Mouse (Mus musculus): ENCODE measurements around the gene Tll2. TPM values are rescaled to one million over a fixed set of nuclear protein-coding genes. Genes with fewer than 3 reads are reported as not detected.

The Tll2 gene
- polyA plus RNA-seq, 1 experiment = not detected

GRCm38 (mm10) chr19:41165144-41165913, 41.3 kb downstream of the Tll2 start:
- Histone ChIP-seq H3K27ac (ENCODE audit: insufficient read depth, low read length) (no peak overlapping the region), H3K4me1 (ENCODE audit: control insufficient read depth, insufficient read depth, low read length) (no peaks in the 10 kb centered on the region), H3K4me3 (ENCODE audit: insufficient read depth, low read length) (no peak overlapping the region)
- TF ChIP-seq CTCF (IDR thresholded peaks at IDR 0.05; ENCODE audit: borderline replicate concordance, insufficient read depth, low read length) = no peak
- no peak for TF ChIP-seq POLR2A (IDR thresholded peaks at IDR 0.05; ENCODE audit: low read depth, low read length)

DNA sequence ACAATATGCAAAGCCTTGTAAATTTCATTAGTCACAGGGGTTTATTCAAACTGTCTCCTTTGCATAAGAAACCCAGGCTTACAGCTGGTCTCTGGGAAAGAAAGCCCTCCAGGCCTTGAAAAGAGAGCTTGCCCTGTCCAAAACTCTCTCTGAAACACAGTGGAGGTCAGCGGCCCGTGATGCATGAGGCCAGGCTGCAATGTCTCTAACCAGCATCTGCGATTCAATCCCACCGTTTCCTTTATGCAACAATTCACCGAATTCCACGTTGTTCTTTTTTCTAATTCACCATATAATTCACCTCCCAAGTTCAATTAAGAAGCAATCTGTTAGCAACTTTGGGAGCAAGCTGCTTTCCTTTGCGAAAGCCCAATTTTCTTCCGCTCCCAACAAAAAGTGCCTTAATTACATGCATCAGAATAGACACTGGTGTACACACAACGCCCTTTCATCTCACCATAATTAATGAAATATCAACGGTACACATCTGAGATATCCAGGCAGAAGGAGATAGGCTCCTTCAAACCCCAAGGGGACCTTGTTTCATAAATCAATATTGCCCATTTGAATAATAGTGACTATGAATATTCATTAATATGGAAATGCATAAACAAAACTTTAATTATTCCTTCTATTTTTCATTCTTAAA, 42.1 kb downstream of the Tll2 start:
- Histone ChIP-seq H3K4me1 (ENCODE audit: control insufficient read depth, insufficient read depth, low read length) (no peaks in the 10 kb centered on the region), H3K27ac (ENCODE audit: insufficient read depth, low read length) (no peak overlapping the region), H3K4me3 (ENCODE audit: insufficient read depth, low read length) (no peak overlapping the region)
- TF ChIP-seq POLR2A (IDR thresholded peaks at IDR 0.05; ENCODE audit: low read depth, low read length) (no peak), CTCF (IDR thresholded peaks at IDR 0.05; ENCODE audit: borderline replicate concordance, insufficient read depth, low read length) (no peak)

GRCm38 (mm10) chr19:41160388-41160787, 46.2 kb downstream of the Tll2 start:
- TF ChIP-seq CTCF (IDR thresholded peaks at IDR 0.05; ENCODE audit: borderline replicate concordance, insufficient read depth, low read length) = no peak
- no peak overlapping the region for H3K4me3 ChIP-seq (ENCODE audit: insufficient read depth, low read length)
- H3K27ac ChIP-seq (ENCODE audit: insufficient read depth, low read length) = no peak overlapping the region
- H3K4me1 ChIP-seq (ENCODE audit: control insufficient read depth, insufficient read depth, low read length) = no peaks in the 10 kb centered on the region

GRCm38 (mm10) chr19:41154681-41155080, 52.0 kb downstream of the Tll2 start:
- TF ChIP-seq CTCF (IDR thresholded peaks at IDR 0.05; ENCODE audit: borderline replicate concordance, insufficient read depth, low read length) = no peak
- no peak for TF ChIP-seq POLR2A (IDR thresholded peaks at IDR 0.05; ENCODE audit: low read depth, low read length)
- Histone ChIP-seq H3K4me1 (ENCODE audit: control insufficient read depth, insufficient read depth, low read length) (no peaks in the 10 kb centered on the region; the same call in none of the 2 replicates), H3K27ac (ENCODE audit: insufficient read depth, low read length) (no peak overlapping the region), H3K4me3 (ENCODE audit: insufficient read depth, low read length) (no peak overlapping the region)

- TF ChIP-seq POLR2A (IDR thresholded peaks at IDR 0.05; ENCODE audit: low read depth, low read length) = no peak
- TF ChIP-seq CTCF (IDR thresholded peaks at IDR 0.05; ENCODE audit: borderline replicate concordance, insufficient read depth, low read length) = no peak
- H3K27ac ChIP-seq (ENCODE audit: insufficient read depth, low read length) = no peak overlapping the region
- no peak overlapping the region for H3K4me3 ChIP-seq (ENCODE audit: insufficient read depth, low read length)
- no peaks in the 10 kb centered on the region; the same call in none of the 2 replicates for H3K4me1 ChIP-seq (ENCODE audit: control insufficient read depth, insufficient read depth, low read length)
These were observed 54.2 kb downstream of the Tll2 start for GRCm38 (mm10) chr19:41152462-41152861.

DNA sequence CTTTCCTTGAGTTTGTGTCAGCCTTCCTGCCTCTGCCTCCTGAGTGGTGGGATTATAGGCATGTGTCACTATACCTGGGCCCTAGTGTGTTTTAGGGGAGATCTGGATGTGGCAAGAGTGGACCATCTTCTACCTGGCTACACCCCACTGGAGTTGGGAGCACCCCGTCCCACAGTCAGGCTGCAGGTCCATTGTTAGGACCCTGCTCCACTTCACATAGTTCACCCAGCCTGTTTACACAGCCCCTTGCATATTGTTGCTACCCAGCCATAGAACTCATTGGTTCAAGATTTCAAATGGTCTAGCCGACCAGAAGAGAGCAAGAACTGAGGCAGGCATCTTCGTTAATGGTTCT, 54.6 kb downstream of the Tll2 start:
- no peak for TF ChIP-seq POLR2A (IDR thresholded peaks at IDR 0.05; ENCODE audit: low read depth, low read length)
- no peak for TF ChIP-seq CTCF (IDR thresholded peaks at IDR 0.05; ENCODE audit: borderline replicate concordance, insufficient read depth, low read length)
- Histone ChIP-seq H3K4me3 (ENCODE audit: insufficient read depth, low read length) (no peak overlapping the region), H3K4me1 (ENCODE audit: control insufficient read depth, insufficient read depth, low read length) (no peaks in the 10 kb centered on the region; the same call in none of the 2 replicates), H3K27ac (ENCODE audit: insufficient read depth, low read length) (no peak overlapping the region)

- Histone ChIP-seq H3K4me1 (ENCODE audit: control insufficient read depth, insufficient read depth, low read length) (no peaks in the 10 kb centered on the region; the same call in none of the 2 replicates), H3K27ac (ENCODE audit: insufficient read depth, low read length) (0 out of 2 replicates have a peak overlapping the region, but pooled peaks have one; percentile 34), H3K4me3 (ENCODE audit: insufficient read depth, low read length) (no peak overlapping the region)
- TF ChIP-seq POLR2A (IDR thresholded peaks at IDR 0.05; ENCODE audit: low read depth, low read length) (no peak), CTCF (IDR thresholded peaks at IDR 0.05; ENCODE audit: borderline replicate concordance, insufficient read depth, low read length) (no peak)
These were observed 55.2 kb downstream of the Tll2 start for GRCm38 (mm10) chr19:41151321-41152015.

GRCm38 (mm10) chr19:41140961-41141360, 65.7 kb downstream of the Tll2 start:
- TF ChIP-seq POLR2A (IDR thresholded peaks at IDR 0.05; ENCODE audit: low read depth, low read length) = no peak
- Histone ChIP-seq H3K27ac (ENCODE audit: insufficient read depth, low read length) (no peak overlapping the region), H3K4me3 (ENCODE audit: insufficient read depth, low read length) (no peak overlapping the region), H3K4me1 (ENCODE audit: control insufficient read depth, insufficient read depth, low read length) (no peaks in the 10 kb centered on the region)

DNA sequence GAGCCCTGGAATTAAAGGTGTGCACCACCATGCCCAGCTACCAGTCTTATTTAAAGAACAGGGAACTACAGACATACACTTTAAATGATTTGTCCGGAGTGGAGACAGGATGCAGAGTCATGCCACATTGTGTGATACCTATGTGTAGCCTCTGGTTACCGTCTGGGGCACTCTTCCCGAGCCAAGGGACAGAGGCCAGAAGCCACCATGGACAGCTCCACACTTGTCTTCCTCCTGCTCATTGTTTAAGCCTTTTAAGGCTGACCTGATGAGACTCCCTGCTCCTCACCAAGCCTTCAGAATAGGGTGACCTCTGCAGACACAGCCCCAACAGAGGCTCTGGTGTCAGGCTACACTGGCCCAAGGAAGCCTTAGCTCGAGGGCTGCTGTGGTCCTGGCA, 67.0 kb downstream of the Tll2 start:
- H3K27ac ChIP-seq (ENCODE audit: insufficient read depth, low read length) = no peak overlapping the region
- H3K4me1 ChIP-seq (ENCODE audit: control insufficient read depth, insufficient read depth, low read length) = no peaks in the 10 kb centered on the region
- H3K4me3 ChIP-seq (ENCODE audit: insufficient read depth, low read length) = no peak overlapping the region
- TF ChIP-seq POLR2A (IDR thresholded peaks at IDR 0.05; ENCODE audit: low read depth, low read length) = no peak
- TF ChIP-seq CTCF (IDR thresholded peaks at IDR 0.05; ENCODE audit: borderline replicate concordance, insufficient read depth, low read length) = no peak

DNA sequence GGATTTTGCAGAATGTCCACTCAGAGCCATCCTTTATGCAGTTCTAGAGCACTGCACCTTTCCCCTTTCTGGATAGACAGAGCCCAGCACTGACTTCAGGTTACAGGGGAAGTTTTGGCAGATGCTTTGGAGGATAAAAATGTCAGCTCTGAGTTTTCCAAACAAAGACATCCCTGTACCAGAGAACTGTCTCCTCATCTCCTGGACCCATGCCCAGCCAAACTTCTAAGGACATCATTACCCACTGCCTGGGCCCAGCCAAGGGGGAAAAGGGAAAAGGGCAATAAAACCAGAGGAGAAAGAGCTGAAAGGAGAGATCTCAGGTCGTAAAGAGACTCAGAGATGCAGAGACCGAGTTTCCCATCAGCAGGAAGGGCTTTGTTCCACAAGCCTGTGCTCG, 83.6 kb downstream of the Tll2 start:
- H3K4me3 ChIP-seq (ENCODE audit: insufficient read depth, low read length) = no peak overlapping the region
- TF ChIP-seq POLR2A (IDR thresholded peaks at IDR 0.05; ENCODE audit: low read depth, low read length) (no peak), CTCF (IDR thresholded peaks at IDR 0.05; ENCODE audit: borderline replicate concordance, insufficient read depth, low read length) (no peak)
- H3K27ac ChIP-seq (ENCODE audit: insufficient read depth, low read length) = no peak overlapping the region
- no peaks in the 10 kb centered on the region for H3K4me1 ChIP-seq (ENCODE audit: control insufficient read depth, insufficient read depth, low read length)
